Mouse (Mus musculus) ovary, adult 2 months (tissue): ENCODE data around the gene Exoc5. TPM values are rescaled to one million over a fixed set of nuclear protein-coding genes. Genes with fewer than 3 reads are reported as not detected.

Experiments used
- polyA plus RNA-seq: library from polyadenylated mRNA; depleted of rRNA; stranded (reverse); fragments of >200 nt; gene quantifications from 2 replicates; pipeline ENCODE4 v1.2.3, GENCODE M21; 2012; rRNA removed

Exoc5 gene
- 7.7 and 14.1 TPM in 2 replicates for polyA plus RNA-seq

GRCm38 (mm10) chr14:49066274-49066823 lies at the start of gene Exoc5:
TSS of gene Exoc5 (minus strand) at chr14:49066653.

GRCm38 (mm10) chr14:49065529-49066273 lies 752 bp downstream of the Exoc5 start, which contains the start of gene Ap5m1:
TSS of gene Ap5m1 (plus strand) at chr14:49066097.

Other genes with a start within 250 kb of the Exoc5 start
- gene Ap5m1, start 556 bp downstream of the Exoc5 start, polyA plus RNA-seq: 5.3 and 6.0 TPM in 2 replicates
- 7.9 and 9.9 TPM in 2 replicates for gene Naa30, start 105.6 kb upstream of the Exoc5 start, polyA plus RNA-seq
- 0.15 and 0.18 TPM in 2 replicates for gene ccdc198, start 178.8 kb upstream of the Exoc5 start, polyA plus RNA-seq